Mouse (Mus musculus) liver, postnatal 0 days (tissue): ENCODE measurements at regions not wholly inside any gene's neighbourhood (a gene's known extent, or its start where the extent isn't known, plus 50 kb on each side); places are given as distances from the start of the nearest gene placed in this dataset.

ENCODE experiments used
- CTCF ChIP-seq: sonication (generic); IDR thresholded peaks from 2 replicates; pipeline ENCODE4 v1.5.1; 2016; ENCODE audit warnings: antibody characterized with exemption, low read depth
- EP300 ChIP-seq: IDR thresholded peaks from 2 replicates; pipeline ENCODE4 v1.6.1; 2016; ENCODE audit warnings: antibody characterized with exemption, low read depth, mild to moderate bottlenecking

- TF ChIP-seq EP300 (no peak), CTCF (no peak)
Measured at GRCm38 (mm10) chr3:149518928-149519574, 528.7 kb upstream of the Adgrl2 start.
